Mouse (Mus musculus) forelimb bud, embryonic 11.5 days (tissue): ENCODE measurements around the gene Ndufs5.
A peak's percentile ranks its signal among the peaks of the same experiment; 100 is the strongest.

ENCODE experiments used
- DNase-seq: peaks from one replicate; pipeline ENCODE4 v3.0.0-alpha.2; 2012; ENCODE audit warnings: low read depth, low spot score

Ndufs5 gene

GRCm38 (mm10) chr4:123687025-123687781 lies 30.8 kb downstream of the Ndufs5 start:
- no peak for DNase-seq

- DNase-seq, result no peak
Measured at GRCm38 (mm10) chr4:123686368-123687024, 31.5 kb downstream of the Ndufs5 start.

- DNase-seq, result no peak
Measured at GRCm38 (mm10) chr4:123685506-123686242, 32.3 kb downstream of the Ndufs5 start.

GRCm38 (mm10) chr4:123685046-123685445 lies 33.0 kb downstream of the Ndufs5 start:
- DNase-seq, result no peak

GRCm38 (mm10) chr4:123684260-123684659 lies 33.7 kb downstream of the Ndufs5 start, which contains the start of gene Macf1:
Gene Macf1 (minus strand): TSS chr4:123684360.
- DNase-seq, result no peak

- DNase-seq, result no peak
Measured at GRCm38 (mm10) chr4:123682291-123682690, 35.7 kb downstream of the Ndufs5 start.

GRCm38 (mm10) chr4:123680962-123681361 lies 37.0 kb downstream of the Ndufs5 start:
- no peak for DNase-seq

GRCm38 (mm10) chr4:123677060-123677804 lies 40.8 kb downstream of the Ndufs5 start:
- peak; percentile 47 for DNase-seq

- DNase-seq, result no peak
Measured at GRCm38 (mm10) chr4:123670598-123670997, 47.4 kb downstream of the Ndufs5 start.

GRCm38 (mm10) chr4:123669696-123670095 lies 48.3 kb downstream of the Ndufs5 start:
- no peak for DNase-seq

- DNase-seq, result peak; percentile 85
Measured at GRCm38 (mm10) chr4:123667260-123667867, 50.6 kb downstream of the Ndufs5 start.

GRCm38 (mm10) chr4:123666517-123666916 lies 51.5 kb downstream of the Ndufs5 start:
- no peak for DNase-seq

GRCm38 (mm10) chr4:123665681-123666278 lies 52.2 kb downstream of the Ndufs5 start:
- DNase-seq, result peak; percentile 26

- DNase-seq, result peak; percentile 61
Measured at GRCm38 (mm10) chr4:123664951-123665661, 52.9 kb downstream of the Ndufs5 start.

GRCm38 (mm10) chr4:123664021-123664950 lies 53.7 kb downstream of the Ndufs5 start:
- DNase-seq, result peak; percentile 48

- DNase-seq, result peak; percentile 42
Measured at GRCm38 (mm10) chr4:123663688-123663965, 54.4 kb downstream of the Ndufs5 start.

GRCm38 (mm10) chr4:123662914-123663687 lies 54.9 kb downstream of the Ndufs5 start:
- DNase-seq, result no peak
